Mouse (Mus musculus): ENCODE data around the gene Pomt1.
"Not testable (repeated sequence)": the region's sequence is repeated elsewhere in the genome, so short reads cannot be mapped to it uniquely, and the experiment has no call there.

Gene Pomt1

DNA sequence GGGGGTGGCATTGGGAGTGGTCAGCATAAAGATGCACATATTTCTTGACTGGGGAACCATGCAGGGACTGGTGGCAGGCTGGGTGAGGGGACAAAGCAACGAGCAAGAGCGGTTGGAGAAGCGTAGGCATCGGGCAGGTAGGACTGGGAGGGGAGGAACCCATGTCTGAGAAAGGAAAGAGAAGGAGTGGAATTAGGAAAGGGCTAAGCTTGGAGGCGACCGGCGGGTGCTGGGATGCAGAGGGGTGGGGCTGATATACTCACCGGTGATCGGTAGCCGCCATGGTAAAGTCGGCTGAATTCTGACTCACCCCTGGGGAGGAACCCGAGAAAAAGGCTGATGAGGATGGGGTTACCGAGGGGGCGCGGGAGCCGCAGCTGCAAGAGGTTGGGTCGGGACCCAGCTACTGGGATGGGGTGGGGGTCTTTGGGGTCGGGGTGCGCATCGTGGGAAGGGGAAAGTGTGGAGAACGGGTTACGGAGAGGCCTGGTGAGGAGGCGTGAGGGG lies 51.0 kb downstream of the Pomt1 start, which contains the start of gene Golga2:
Gene Golga2 (plus strand): TSS at position 51 of the 507 bp plus-strand sequence.
- DNase-seq, result no peak

DNA sequence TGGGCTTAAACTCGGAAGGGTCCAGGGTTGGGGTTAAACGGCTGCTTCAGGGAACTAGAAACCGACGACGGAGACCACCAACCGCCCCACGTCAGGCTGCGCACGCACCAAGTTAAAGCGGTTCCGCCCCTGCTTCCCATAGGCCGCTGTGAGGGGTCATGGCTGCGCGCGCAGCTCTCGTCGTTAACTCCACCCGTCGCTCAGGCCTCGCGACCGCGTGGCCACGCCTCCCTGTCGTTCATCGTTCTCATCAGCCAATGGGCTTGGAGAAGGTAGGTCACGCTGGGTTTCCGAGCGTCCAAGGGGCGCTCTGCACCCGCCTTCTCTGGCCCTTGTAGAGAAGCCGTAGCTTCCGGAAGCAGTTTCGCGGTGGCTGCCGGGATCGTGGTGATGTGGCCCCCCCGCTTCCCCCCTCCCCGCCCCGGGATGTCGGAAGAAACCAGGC lies 51.6 kb downstream of the Pomt1 start, which contains the start of gene Swi5:
Gene Swi5 (minus strand): TSS at position 153 of the 445 bp plus-strand sequence.
- peak; percentile 100 for DNase-seq

DNA sequence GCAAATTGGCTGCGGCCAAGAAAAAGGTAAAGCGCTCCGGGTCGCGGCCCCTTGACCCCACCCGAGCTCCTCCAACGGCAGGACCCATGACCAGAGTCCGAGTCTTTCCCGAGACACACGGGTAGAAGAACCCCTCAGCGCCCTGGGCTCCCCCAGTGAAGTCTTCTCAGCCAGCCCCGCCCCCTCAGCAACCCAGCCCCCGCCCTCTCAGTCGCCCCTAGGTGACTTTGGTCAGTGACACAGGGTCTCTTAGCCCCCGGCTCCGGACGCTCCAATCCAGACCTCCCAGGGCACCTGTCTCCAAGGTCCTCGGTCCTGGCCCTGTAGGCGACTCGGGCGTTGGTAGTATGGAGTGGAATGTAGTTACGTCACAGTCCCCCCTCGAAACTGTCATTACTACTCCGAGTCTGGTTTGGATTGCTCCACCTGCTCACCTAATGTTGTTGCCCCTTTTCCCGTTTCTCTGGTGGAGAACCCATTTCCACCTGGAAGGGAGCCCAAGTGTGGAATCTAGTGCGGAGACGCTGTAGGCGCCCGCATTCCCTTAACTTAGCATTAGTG lies 52.1 kb downstream of the Pomt1 start:
- DNase-seq, result no peak

DNA sequence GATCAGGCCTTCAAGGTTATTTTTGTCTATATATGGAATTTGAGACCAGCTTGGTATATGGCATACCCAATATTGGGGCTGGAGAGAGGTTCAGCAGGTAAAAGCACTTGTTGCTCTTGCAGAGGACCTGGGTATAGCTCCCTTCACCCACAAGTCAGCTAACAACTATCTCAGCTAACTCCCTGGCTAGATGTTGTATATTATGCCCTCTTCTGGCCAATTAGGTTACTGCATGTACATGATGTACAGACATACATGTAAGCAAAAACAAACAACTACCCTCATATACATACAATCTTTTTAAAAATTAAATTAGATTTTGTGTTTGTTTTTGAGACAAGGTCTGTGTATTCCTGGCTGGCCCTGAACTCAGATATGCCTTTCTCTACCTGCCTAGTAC lies 53.2 kb downstream of the Pomt1 start:
- DNase-seq, result no peak

DNA sequence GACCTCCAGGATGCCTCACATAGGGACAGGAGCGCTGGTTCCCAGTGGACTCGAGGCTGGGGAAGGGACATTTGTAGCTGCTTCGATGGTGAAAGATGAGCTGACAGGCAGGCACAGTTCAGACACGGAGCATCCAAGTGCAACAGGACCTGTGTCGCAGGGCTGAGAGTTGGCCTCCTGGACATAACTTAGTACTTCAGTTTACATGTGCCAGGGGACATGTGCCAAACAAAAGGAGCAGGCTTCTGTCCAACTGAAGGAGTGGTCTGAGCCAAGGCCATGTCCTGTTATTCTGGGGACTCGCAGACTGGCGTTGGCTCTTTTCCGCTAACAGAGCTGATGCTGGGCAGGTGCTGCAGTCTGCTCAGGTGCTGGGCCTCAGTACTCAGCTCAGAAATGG lies 58.0 kb downstream of the Pomt1 start:
- DNase-seq, result peak; percentile 98

DNA sequence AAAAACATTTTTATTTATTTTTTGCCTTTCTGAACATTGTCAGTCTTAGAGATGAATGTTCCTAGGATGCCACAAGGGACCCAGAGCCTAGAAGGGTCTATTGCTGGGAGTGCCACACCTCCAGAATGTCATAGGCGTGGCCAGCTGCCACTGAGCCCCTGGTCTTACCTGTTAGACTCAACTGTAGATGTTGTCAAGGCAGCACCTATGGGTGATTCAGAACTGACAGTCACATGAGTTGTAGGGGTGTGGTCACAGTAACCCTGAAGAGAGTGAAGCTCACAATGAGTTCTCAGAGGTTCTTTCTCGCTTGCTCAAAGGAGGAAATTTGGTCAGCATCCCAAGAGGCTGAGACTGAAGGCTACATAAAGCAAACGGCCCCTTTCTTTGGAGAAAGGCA lies 58.9 kb downstream of the Pomt1 start:
- no peak for DNase-seq

DNA sequence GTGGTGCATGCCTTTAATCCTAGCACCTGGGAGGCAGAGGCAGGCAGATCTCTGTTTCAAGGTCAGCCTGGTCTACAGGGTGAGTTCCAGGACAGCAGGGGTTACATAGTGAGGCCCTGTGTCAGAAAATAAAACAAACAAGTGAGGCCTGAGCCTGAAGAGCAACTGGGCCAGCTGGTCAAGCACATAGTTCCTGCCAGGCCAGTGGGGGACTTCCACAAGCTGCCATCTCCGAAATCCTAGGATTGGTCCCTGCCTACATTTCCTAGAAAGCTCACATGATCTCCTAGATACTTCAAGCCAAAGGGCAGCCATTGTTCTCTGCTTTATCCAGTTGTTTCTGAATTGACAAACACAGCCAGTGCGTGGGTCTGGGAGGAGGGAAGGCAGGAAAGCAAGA lies 59.5 kb downstream of the Pomt1 start:
- not testable (repeated sequence) for DNase-seq

DNA sequence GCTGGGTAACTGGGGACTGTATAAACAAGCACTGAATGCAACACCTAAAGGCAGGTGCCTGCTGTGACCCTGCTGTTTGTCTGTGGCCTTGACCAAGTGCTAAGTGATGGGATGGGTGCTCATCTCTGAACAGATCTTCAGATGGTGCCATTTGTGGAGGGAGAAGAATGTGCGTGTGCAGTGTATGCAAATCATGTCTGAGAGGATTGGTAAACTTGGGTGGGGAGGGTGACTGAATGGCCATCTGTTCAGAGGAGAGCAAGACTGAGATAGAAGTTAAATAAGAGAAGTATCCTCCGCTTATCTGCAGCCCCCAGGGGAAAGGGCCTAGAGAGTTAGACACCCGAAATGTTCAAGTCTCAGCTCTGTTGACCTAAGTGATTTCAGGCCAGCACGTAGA lies 63.1 kb downstream of the Pomt1 start:
- no peak for DNase-seq

DNA sequence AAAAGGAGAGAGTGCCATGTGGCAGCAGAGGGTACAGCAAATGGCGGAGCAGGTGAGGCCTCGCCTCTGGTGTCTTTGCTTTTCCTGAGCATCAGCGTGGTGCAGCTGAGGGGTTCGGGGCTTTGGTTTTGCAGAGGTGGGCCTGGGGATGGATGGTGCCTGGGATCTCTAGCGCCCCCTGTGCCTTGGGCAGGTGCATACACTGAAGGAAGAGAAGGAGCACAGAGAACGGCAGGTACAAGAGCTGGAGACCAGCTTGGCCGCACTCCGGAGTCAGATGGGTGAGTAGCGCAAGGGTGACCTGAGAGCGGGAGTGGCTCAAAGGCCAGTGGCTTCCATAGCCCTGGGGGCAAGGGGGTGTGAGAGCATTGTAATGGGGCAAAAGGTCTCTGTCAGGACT lies 66.6 kb downstream of the Pomt1 start:
- peak; percentile 90 for DNase-seq

DNA sequence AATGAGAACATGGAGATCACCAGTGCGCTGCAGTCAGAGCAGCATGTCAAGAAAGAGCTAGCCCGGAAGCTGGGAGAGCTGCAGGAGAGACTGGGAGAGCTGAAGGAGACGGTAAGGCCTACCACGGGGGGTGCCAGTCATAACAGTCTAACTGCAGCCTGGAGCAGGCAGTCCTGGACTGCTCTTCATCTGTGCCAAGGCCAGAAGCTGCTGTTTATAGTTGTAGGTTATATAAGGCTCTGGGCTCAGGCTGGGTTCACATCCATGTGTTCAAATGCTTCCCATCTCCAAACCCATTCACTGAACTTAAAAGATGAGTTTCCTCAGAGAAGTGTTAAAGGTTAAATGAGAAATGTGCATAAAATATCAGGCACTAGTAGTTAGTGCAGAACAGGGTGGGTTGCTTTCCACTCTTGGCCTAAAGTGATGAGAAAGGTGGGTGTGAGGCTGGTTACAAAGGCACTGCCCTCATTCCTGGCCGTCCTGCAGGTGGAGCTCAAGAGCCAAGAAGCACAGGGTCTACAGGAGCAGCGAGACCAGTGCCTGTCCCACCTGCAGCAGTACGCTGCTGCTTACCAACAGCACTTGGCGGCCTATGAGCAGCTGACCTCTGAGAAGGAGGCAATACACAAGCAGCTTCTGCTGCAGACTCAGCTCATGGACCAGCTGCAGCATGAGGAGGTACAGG lies 67.9 kb downstream of the Pomt1 start:
- peak; percentile 87 for DNase-seq

Measured in heart, adult 11 months (tissue).